Mouse (Mus musculus): ENCODE measurements at regions not wholly inside any gene's neighbourhood (a gene's known extent, or its start where the extent isn't known, plus 50 kb on each side); places are given as distances from the start of the nearest gene placed in this dataset.

GRCm38 (mm10) chr8:49796741-49797140 lies 953.0 kb upstream of the Tenm3 start:
- TF ChIP-seq CHD2 (IDR thresholded peaks at IDR 0.05; ENCODE audit: low read length) (no peak), USF1 (IDR thresholded peaks at IDR 0.05; ENCODE audit: low read depth, low read length) (no peak), MXI1 (IDR thresholded peaks at IDR 0.05; ENCODE audit: low read depth, low read length) (no peak), MAX (IDR thresholded peaks at IDR 0.05; ENCODE audit: low read length) (no peak), CTCF (conservative IDR thresholded peaks at IDR 0.05 in 1 of 2, IDR thresholded peaks at IDR 0.05 in 1 of 2; ENCODE audit: low read depth in 2 of 2, low read length in 2 of 2) (no peak), SMC3 (IDR thresholded peaks at IDR 0.05; ENCODE audit: low read depth, low read length) (no peak), EP300 (IDR thresholded peaks at IDR 0.05; ENCODE audit: low read length) (no peak), POLR2A (IDR thresholded peaks at IDR 0.05; ENCODE audit: low read depth, low read length) (no peak), MAFK (IDR thresholded peaks at IDR 0.05; ENCODE audit: insufficient replicate concordance, low read length) (no peak), ZKSCAN1 (IDR thresholded peaks at IDR 0.05; ENCODE audit: borderline replicate concordance, low read depth, low read length) (no peak), POLR2AphosphoS2 (IDR thresholded peaks at IDR 0.05; ENCODE audit: low read depth, low read length) (no peak), HCFC1 (IDR thresholded peaks at IDR 0.05; ENCODE audit: low read depth, low read length) (no peak)
